Mouse (Mus musculus) midbrain, embryonic 11.5 days (tissue): Measurements from ENCODE around the gene Cby3. TPM values are rescaled to one million over a fixed set of nuclear protein-coding genes. Genes with fewer than 3 reads are reported as not detected.

Source experiments
- microRNA counts: library from miRNA; unstranded; fragments of <30 nt; microRNA quantifications from one replicate; lab custom pipeline; 2015
- microRNA-seq: library from miRNA; unstranded; fragments of <30 nt; microRNA quantifications from one replicate; pipeline ENCODE4, GENCODE M21; 2017
- polyA plus RNA-seq: library from polyadenylated mRNA; unstranded; fragments of >200 nt; fragmentation: Nextera tagmentation; extraction: Ambion mirVana; gene quantifications from 2 replicates; pipeline ENCODE4 v1.2.1, GENCODE M21; 2014

Gene Cby3
- polyA plus RNA-seq, 1 experiment from 2014 or later, result not detected

MicroRNAs within 50 kb of the gene (microRNA counts, 519-probe panel; counts per million panel counts)
- 4,323 counts per million, percentile 37 among the panel's probes with 10 or more counts for microRNA mmu-miR-804 (lab: Ali Mortazavi, UCI)

Small RNAs within 50 kb of the gene (microRNA-seq; reads per million reads assigned to microRNA genes)
- gene Mir804, result not detected

Other genes with a start within 250 kb of the Cby3 start
- 27.6 and 30.0 TPM in 2 replicates for gene Tbc1d9b, start 223.1 kb upstream of the Cby3 start, polyA plus RNA-seq
- gene Mrnip, start 180.0 kb upstream of the Cby3 start, polyA plus RNA-seq, result 20.0 and 22.8 TPM in 2 replicates
- gene Sqstm1, start 143.6 kb upstream of the Cby3 start, polyA plus RNA-seq, result 144 and 156 TPM in 2 replicates
- 13.4 and 18.7 TPM in 2 replicates for gene Mgat4b, start 143.6 kb upstream of the Cby3 start, polyA plus RNA-seq
- gene Ltc4s, start 115.8 kb upstream of the Cby3 start, polyA plus RNA-seq, result 0.59 and 0.92 TPM in 2 replicates
- gene Maml1, start 62.2 kb upstream of the Cby3 start, polyA plus RNA-seq, result 9.5 and 10.7 TPM in 2 replicates
- gene Canx, start 28.8 kb upstream of the Cby3 start, polyA plus RNA-seq, result 237 and 254 TPM in 2 replicates
- 848 and 902 TPM in 2 replicates for gene Hnrnph1, start 22.5 kb downstream of the Cby3 start, polyA plus RNA-seq
- 24.7 and 27.3 TPM in 2 replicates for gene Rufy1, start 76.7 kb downstream of the Cby3 start, polyA plus RNA-seq
- 0.73 and 0.87 TPM in 2 replicates for gene Adamts2, start 247.6 kb downstream of the Cby3 start, polyA plus RNA-seq